Mouse (Mus musculus): ENCODE data around the gene Tpcn2.

DNA sequence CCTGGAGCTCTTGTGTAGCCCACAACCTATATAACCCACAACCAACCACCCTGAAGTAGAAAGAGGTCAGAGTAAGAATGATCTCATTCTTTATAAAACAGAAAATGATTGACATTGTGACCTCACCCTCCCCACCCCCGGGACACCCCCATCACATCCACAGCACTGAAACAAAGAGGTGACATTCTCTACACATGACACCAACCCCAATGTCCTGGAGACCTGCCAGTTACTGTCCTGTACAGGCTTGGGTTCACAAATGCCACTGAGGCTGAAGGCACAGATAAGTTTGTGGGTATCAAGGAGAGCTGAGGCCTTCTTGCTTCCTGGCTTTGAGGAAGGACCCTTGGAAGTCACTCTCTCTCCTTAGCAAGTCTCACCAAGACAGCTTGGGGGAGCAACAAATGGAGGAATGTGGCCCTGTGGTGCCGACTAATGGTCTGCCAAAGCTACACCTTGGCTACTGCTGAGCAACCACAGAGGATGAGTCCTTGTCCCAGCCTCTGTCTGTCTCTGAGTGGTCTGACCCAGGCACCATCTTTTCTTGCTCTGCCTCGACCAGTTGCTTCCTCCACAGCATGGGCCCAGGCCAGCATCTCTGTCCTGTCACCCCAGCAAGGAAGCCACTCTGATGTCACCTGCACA lies 29.7 kb downstream of the Tpcn2 start:
- TF ChIP-seq CTCF (IDR thresholded peaks at IDR 0.05; ENCODE audit: low read depth) (no peak), EP300 (optimal IDR thresholded peaks at IDR 0.05) (no peak)

Measured in stomach, postnatal 0 days (tissue).